Mouse (Mus musculus) spleen, adult 18-20 months (tissue): ENCODE data around the gene Mapkbp1.

Experiments used
- DNase-seq, 2 experiments: peaks; one replicate each; pipeline ENCODE4 v3.0.0; 2022; ENCODE audit warnings: mixed read lengths in 2 of 2

Mapkbp1 gene

GRCm38 (mm10) chr2:119972537-119972879, at the start of gene Mapkbp1:
TSS of gene Mapkbp1 (plus strand) at chr2:119972699.
- no peak for DNase-seq

GRCm38 (mm10) chr2:119970571-119970970, 1.9 kb upstream of the Mapkbp1 start:
- peak in 1 of 2 experiments; percentile 35 for DNase-seq

GRCm38 (mm10) chr2:119971316-119971715, 1.2 kb upstream of the Mapkbp1 start:
- no peak for DNase-seq

GRCm38 (mm10) chr2:119971837-119972536, 512 bp upstream of the Mapkbp1 start:
- peak; percentile 91 to 93 for DNase-seq

- DNase-seq = no peak
Measured at GRCm38 (mm10) chr2:119980343-119980986, 8.0 kb downstream of the Mapkbp1 start.

- no peak for DNase-seq
Measured at GRCm38 (mm10) chr2:119981631-119982030, 9.1 kb downstream of the Mapkbp1 start.

- DNase-seq = no peak
Measured at GRCm38 (mm10) chr2:119985871-119986270, 13.4 kb downstream of the Mapkbp1 start.

GRCm38 (mm10) chr2:119986369-119986768, 13.9 kb downstream of the Mapkbp1 start:
- DNase-seq = no peak

GRCm38 (mm10) chr2:119987441-119987840, 14.9 kb downstream of the Mapkbp1 start:
- no peak for DNase-seq

- no peak for DNase-seq
Measured at GRCm38 (mm10) chr2:119988952-119989351, 16.5 kb downstream of the Mapkbp1 start.

- no peak for DNase-seq
Measured at GRCm38 (mm10) chr2:119990881-119991280, 18.4 kb downstream of the Mapkbp1 start.

- no peak for DNase-seq
Measured at GRCm38 (mm10) chr2:119992349-119992748, 19.9 kb downstream of the Mapkbp1 start.

- DNase-seq = no peak
Measured at GRCm38 (mm10) chr2:119993515-119993914, 21.0 kb downstream of the Mapkbp1 start.

GRCm38 (mm10) chr2:119994839-119995238, 22.3 kb downstream of the Mapkbp1 start:
- no peak for DNase-seq

- DNase-seq = no peak
Measured at GRCm38 (mm10) chr2:119995391-119996281, 23.1 kb downstream of the Mapkbp1 start.

- DNase-seq = no peak
Measured at GRCm38 (mm10) chr2:119997354-119997753, 24.9 kb downstream of the Mapkbp1 start.

- no peak for DNase-seq
Measured at GRCm38 (mm10) chr2:119999731-120000130, 27.2 kb downstream of the Mapkbp1 start.

- DNase-seq = no peak
Measured at GRCm38 (mm10) chr2:120000882-120001584, 28.5 kb downstream of the Mapkbp1 start.

- no peak for DNase-seq
Measured at GRCm38 (mm10) chr2:120001956-120002355, 29.5 kb downstream of the Mapkbp1 start.

- DNase-seq = no peak
Measured at GRCm38 (mm10) chr2:120003970-120004369, 31.5 kb downstream of the Mapkbp1 start.

- DNase-seq = no peak
Measured at GRCm38 (mm10) chr2:120006696-120007095, 34.2 kb downstream of the Mapkbp1 start.

- DNase-seq = no peak
Measured at GRCm38 (mm10) chr2:120007680-120008210, 35.2 kb downstream of the Mapkbp1 start.

GRCm38 (mm10) chr2:120008672-120009071, 36.2 kb downstream of the Mapkbp1 start:
- DNase-seq = no peak
